Mouse (Mus musculus) limb, embryonic 10.5 days (tissue): ENCODE results near the gene Dxo. TPM values are rescaled to one million over a fixed set of nuclear protein-coding genes. Genes with fewer than 3 reads are reported as not detected.
A peak's percentile ranks its signal among the peaks of the same experiment; 100 is the strongest.
"Not testable (repeated sequence)": the region's sequence is repeated elsewhere in the genome, so short reads cannot be mapped to it uniquely, and the experiment has no call there.

ENCODE experiments used
- DNase-seq: peaks from one replicate; pipeline ENCODE4 v3.0.0-alpha.2; 2017; ENCODE audit warnings: low spot score
- H3K27ac ChIP-seq: fragments of 300-500 bp; sonication (generic); 2 replicates; pipeline ENCODE4 v1.5.1; 2016; ENCODE audit warnings: mild to moderate bottlenecking
- H3K27me3 ChIP-seq: fragments of 300-500 bp; sonication (generic); 2 replicates; pipeline ENCODE4 v1.6.1; 2016; ENCODE audit warnings: low read depth, mild to moderate bottlenecking; ENCODE audit not compliant: poor library complexity, severe bottlenecking
- H3K36me3 ChIP-seq: fragments of 300-500 bp; sonication (generic); 2 replicates; pipeline ENCODE4 v1.6.1; 2016; ENCODE audit warnings: mild to moderate bottlenecking, moderate library complexity
- H3K4me1 ChIP-seq: fragments of 300-500 bp; sonication (generic); 2 replicates; pipeline ENCODE4 v1.6.1; 2016
- H3K4me3 ChIP-seq: fragments of 300-500 bp; sonication (generic); 2 replicates; pipeline ENCODE4 v1.5.1; 2016; ENCODE audit warnings: mild to moderate bottlenecking, moderate library complexity
- H3K9me3 ChIP-seq: fragments of 300-500 bp; sonication (generic); replicated peaks from 2 replicates; pipeline ENCODE4 v1.6.1; 2016; ENCODE audit warnings: mild to moderate bottlenecking
- WGBS: fragments of 180-500 bp; shearing (Covaris S2); methylation state at CpG from one replicate; pipeline ENCODE4 v1.1.7; 2016; 5-methylcytosine and 5-hydroxymethylcytosine counted together
- polyA plus RNA-seq: library from polyadenylated mRNA; unstranded; fragments of >200 nt; fragmentation: Nextera tagmentation; extraction: Ambion mirVana; gene quantifications from 2 replicates; pipeline ENCODE4 v1.2.1, GENCODE M21; 2016

Dxo gene
- polyA plus RNA-seq, 1 experiment from 2014 or later: 83.5 TPM

- H3K4me3 ChIP-seq: no peak overlapping the region
- DNase-seq: no peak
- no peak overlapping the region for H3K27ac ChIP-seq
- WGBS: 77% methylated on average over 6 of the region's 6 CpGs
- H3K36me3 ChIP-seq: no peaks in the 10 kb centered on the region
- H3K9me3 ChIP-seq: peaks cover 3% of the 10 kb centered on the region; the same call in 1 of the 2 replicates
- H3K4me1 ChIP-seq: no peaks in the 10 kb centered on the region
- no peaks in the 10 kb centered on the region for H3K27me3 ChIP-seq
Measured at GRCm38 (mm10) chr17:34804871-34805562, 31.8 kb upstream of the Dxo start.

- WGBS: 69% methylated on average over 3 of the region's 3 CpGs
- peaks cover 3% of the 10 kb centered on the region; the same call in 1 of the 2 replicates for H3K9me3 ChIP-seq
- no peak overlapping the region for H3K27ac ChIP-seq
- no peaks in the 10 kb centered on the region for H3K27me3 ChIP-seq
- H3K36me3 ChIP-seq: no peaks in the 10 kb centered on the region
- DNase-seq: no peak
- H3K4me3 ChIP-seq: no peak overlapping the region
- H3K4me1 ChIP-seq: no peaks in the 10 kb centered on the region
Measured at GRCm38 (mm10) chr17:34807176-34807575, 29.6 kb upstream of the Dxo start.

- Histone ChIP-seq H3K4me1 (no peaks in the 10 kb centered on the region), H3K27me3 (no peaks in the 10 kb centered on the region), H3K36me3 (no peaks in the 10 kb centered on the region), H3K9me3 (peaks cover 3% of the 10 kb centered on the region; the same call in 1 of the 2 replicates), H3K27ac (no peak overlapping the region), H3K4me3 (no peak overlapping the region)
- WGBS: 89% methylated on average over 6 of the region's 6 CpGs
- no peak for DNase-seq
Measured at GRCm38 (mm10) chr17:34808599-34809205, 28.1 kb upstream of the Dxo start.

GRCm38 (mm10) chr17:34810411-34810810, 26.4 kb upstream of the Dxo start:
- not testable (repeated sequence) for H3K27ac ChIP-seq, H3K4me1 ChIP-seq, H3K36me3 ChIP-seq, DNase-seq, H3K9me3 ChIP-seq, H3K27me3 ChIP-seq, H3K4me3 ChIP-seq
- 89% methylated on average over 5 of the region's 5 CpGs for WGBS

GRCm38 (mm10) chr17:34810811-34811210, 26.0 kb upstream of the Dxo start:
- WGBS: 81% methylated on average over 8 of the region's 8 CpGs

GRCm38 (mm10) chr17:34811275-34811674, 25.5 kb upstream of the Dxo start:
- no peaks in the 10 kb centered on the region for H3K27me3 ChIP-seq
- 81% methylated on average over 15 of the region's 15 CpGs for WGBS
- H3K4me3 ChIP-seq: no peak overlapping the region
- no peak overlapping the region for H3K27ac ChIP-seq
- no peaks in the 10 kb centered on the region for H3K36me3 ChIP-seq
- H3K9me3 ChIP-seq: no peaks in the 10 kb centered on the region
- H3K4me1 ChIP-seq: no peaks in the 10 kb centered on the region
- DNase-seq: no peak

More at GRCm38 (mm10) chr17:34810811-34811210, 26.0 kb upstream of the Dxo start:
- H3K9me3 ChIP-seq, H3K27me3 ChIP-seq, H3K4me3 ChIP-seq, H3K36me3 ChIP-seq, DNase-seq, H3K4me1 ChIP-seq, H3K27ac ChIP-seq: not testable (repeated sequence)

- WGBS: 60% methylated on average over 12 of the region's 12 CpGs
- H3K4me1 ChIP-seq, H3K27me3 ChIP-seq, H3K4me3 ChIP-seq, H3K9me3 ChIP-seq, H3K36me3 ChIP-seq, H3K27ac ChIP-seq: not testable (repeated sequence)
- peak; percentile 62 for DNase-seq
Measured at GRCm38 (mm10) chr17:34813747-34814146, 23.1 kb upstream of the Dxo start.

GRCm38 (mm10) chr17:34814818-34815370, 21.9 kb upstream of the Dxo start:
- 80% methylated on average over 7 of the region's 7 CpGs for WGBS
- no peaks in the 10 kb centered on the region for H3K9me3 ChIP-seq
- DNase-seq: no peak

GRCm38 (mm10) chr17:34830776-34831175, 6.0 kb upstream of the Dxo start:
- DNase-seq, H3K4me3 ChIP-seq, H3K27ac ChIP-seq, H3K9me3 ChIP-seq, H3K4me1 ChIP-seq, H3K27me3 ChIP-seq: not testable (repeated sequence)
- 89% methylated on average over 1 of the region's 1 CpGs for WGBS
- peaks cover 76% of the 10 kb centered on the region for H3K36me3 ChIP-seq

More at GRCm38 (mm10) chr17:34814818-34815370, 21.9 kb upstream of the Dxo start:
- Histone ChIP-seq H3K4me1 (no peaks in the 10 kb centered on the region), H3K27me3 (no peaks in the 10 kb centered on the region), H3K36me3 (no peaks in the 10 kb centered on the region), H3K4me3 (no peak overlapping the region), H3K27ac (no peak overlapping the region)

- DNase-seq: no peak
- Histone ChIP-seq H3K9me3 (no peaks in the 10 kb centered on the region), H3K27ac (peak overlapping the region; percentile 83), H3K27me3 (no peaks in the 10 kb centered on the region), H3K4me1 (peaks cover 25% of the 10 kb centered on the region), H3K4me3 (peak overlapping the region; percentile 86), H3K36me3 (peaks cover 56% of the 10 kb centered on the region)
- 4% methylated on average over 48 of the region's 48 CpGs for WGBS
Measured at GRCm38 (mm10) chr17:34836155-34836855, 514 bp upstream of the Dxo start.

GRCm38 (mm10) chr17:34837464-34838324, 875 bp downstream of the Dxo start:
- no peaks in the 10 kb centered on the region for H3K27me3 ChIP-seq
- peaks cover 58% of the 10 kb centered on the region for H3K36me3 ChIP-seq
- H3K4me1 ChIP-seq: peaks cover 25% of the 10 kb centered on the region
- peak overlapping the region; percentile 83 for H3K27ac ChIP-seq
- no peaks in the 10 kb centered on the region for H3K9me3 ChIP-seq
- DNase-seq: no peak
- WGBS: 36% methylated on average over 43 of the region's 43 CpGs
- H3K4me3 ChIP-seq: peak overlapping the region; percentile 86

GRCm38 (mm10) chr17:34838785-34839184, 2.0 kb downstream of the Dxo start:
- Histone ChIP-seq H3K36me3 (peaks cover 65% of the 10 kb centered on the region), H3K27ac (no peak overlapping the region), H3K4me3 (0 out of 2 replicates have a peak overlapping the region, but pooled peaks have one; percentile 1), H3K9me3 (no peaks in the 10 kb centered on the region), H3K27me3 (no peaks in the 10 kb centered on the region), H3K4me1 (peaks cover 25% of the 10 kb centered on the region)
- WGBS: 95% methylated on average over 7 of the region's 7 CpGs
- no peak for DNase-seq
